Mouse (Mus musculus) B cell, adult (primary cell): ENCODE data around the gene Polr1a. TPM values are rescaled to one million over a fixed set of nuclear protein-coding genes. Genes with fewer than 3 reads are reported as not detected.

ENCODE experiments used
- total RNA-seq: library from RNA; stranded (reverse); gene quantifications from 4 replicates; pipeline ENCODE4 v1.2.4, GENCODE M21; 2023; ENCODE audit not compliant: inconsistent age

The Polr1a gene
- total RNA-seq, result 65.2 to 68.7 TPM (median 67.1 TPM) in 4 replicates

GRCm38 (mm10) chr6:71908481-71909381 lies at the start of gene Polr1a, which contains the start of gene Ptcd3:
Polr1a (plus strand) TSS chr6:71909053.
Ptcd3 (minus strand) TSS chr6:71908750.

Other genes with a start within 250 kb of the Polr1a start
- gene Reep1, start 201.5 kb upstream of the Polr1a start, total RNA-seq, result 0.16 TPM in 1 of 4 replicates, not detected in the others
- gene Mrpl35, start 82.1 kb upstream of the Polr1a start, total RNA-seq, result 14.7 to 19.7 TPM (median 16.1 TPM) in 4 replicates
- gene Immt, start 77.7 kb upstream of the Polr1a start, total RNA-seq, result 95.6 to 102 TPM (median 98.7 TPM) in 4 replicates
- gene Ptcd3, start 303 bp upstream of the Polr1a start, total RNA-seq, result 90.5 to 95.8 TPM (median 94.6 TPM) in 4 replicates
- 8.2 to 14.0 TPM (median 13.3 TPM) in 4 replicates for gene St3gal5, start 188.5 kb downstream of the Polr1a start, total RNA-seq